Mouse (Mus musculus) forebrain, embryonic 12.5 days (tissue): ENCODE measurements at regions not wholly inside any gene's neighbourhood (a gene's known extent, or its start where the extent isn't known, plus 50 kb on each side); places are given as distances from the start of the nearest gene placed in this dataset.

Experiments
- ATAC-seq: fragments of 200-750 bp; cut with Nextera tagmentation; 2 replicates; pipeline ENCODE4 v1.8.0; 2017; ENCODE audit warnings: moderate TSS enrichment; ENCODE audit not compliant: low FRiP score
- H3K27ac ChIP-seq: fragments of 300-500 bp; sonication (generic); 2 replicates; pipeline ENCODE4 v1.5.1; 2016; ENCODE audit warnings: mild to moderate bottlenecking
- H3K27me3 ChIP-seq: fragments of 300-500 bp; sonication (generic); 2 replicates; pipeline ENCODE4 v1.6.1; 2016; ENCODE audit warnings: mild to moderate bottlenecking
- H3K36me3 ChIP-seq: fragments of 300-500 bp; sonication (generic); replicated peaks from 2 replicates; pipeline ENCODE4 v1.6.1; 2016; ENCODE audit warnings: mild to moderate bottlenecking
- H3K4me1 ChIP-seq: fragments of 300-500 bp; sonication (generic); 2 replicates; pipeline ENCODE4 v1.6.1; 2016
- H3K4me2 ChIP-seq: fragments of 300-500 bp; sonication (generic); 2 replicates; pipeline ENCODE4 v1.6.1; 2016; ENCODE audit warnings: mild to moderate bottlenecking, moderate library complexity
- H3K4me3 ChIP-seq: fragments of 300-500 bp; sonication (generic); replicated peaks from 2 replicates; pipeline ENCODE4 v1.5.1; 2016; ENCODE audit warnings: mild to moderate bottlenecking
- H3K9ac ChIP-seq: fragments of 300-500 bp; sonication (generic); 2 replicates; pipeline ENCODE4 v1.6.1; 2016; ENCODE audit warnings: mild to moderate bottlenecking
- H3K9me3 ChIP-seq: fragments of 300-500 bp; sonication (generic); 2 replicates; pipeline ENCODE4 v1.6.1; 2016
- WGBS: fragments of 180-500 bp; shearing (Covaris S2); methylation state at CpG from one replicate; pipeline ENCODE4 v1.1.7; 2016; 5-methylcytosine and 5-hydroxymethylcytosine counted together

GRCm38 (mm10) chr11:114152716-114153115 lies 85.9 kb upstream of the Sdk2 start:
- Histone ChIP-seq H3K4me1 (no peaks in the 10 kb centered on the region), H3K4me3 (no peak overlapping the region), H3K4me2 (no peak overlapping the region), H3K27me3 (no peaks in the 10 kb centered on the region; the same call in 1 of the 2 replicates), H3K36me3 (no peaks in the 10 kb centered on the region), H3K9me3 (no peaks in the 10 kb centered on the region), H3K27ac (no peak overlapping the region), H3K9ac (no peak overlapping the region)
- 88% methylated on average over 15 of the region's 15 CpGs for WGBS
- ATAC-seq, result no peak

GRCm38 (mm10) chr11:114146334-114146733 lies 79.5 kb upstream of the Sdk2 start:
- no peaks in the 10 kb centered on the region for H3K9me3 ChIP-seq
- no peak overlapping the region for H3K4me3 ChIP-seq
- no peaks in the 10 kb centered on the region for H3K36me3 ChIP-seq
- no peak overlapping the region for H3K9ac ChIP-seq
- WGBS, result 56% methylated on average over 5 of the region's 5 CpGs
- H3K4me1 ChIP-seq, result peaks cover 4% of the 10 kb centered on the region
- H3K27ac ChIP-seq, result peak overlapping the region; percentile 31; the same call in 1 of the 2 replicates
- H3K4me2 ChIP-seq, result no peak overlapping the region
- no peak for ATAC-seq
- no peaks in the 10 kb centered on the region for H3K27me3 ChIP-seq

- Histone ChIP-seq H3K36me3 (no peaks in the 10 kb centered on the region), H3K4me3 (no peak overlapping the region), H3K9me3 (no peaks in the 10 kb centered on the region), H3K27ac (no peak overlapping the region), H3K9ac (no peak overlapping the region), H3K27me3 (no peaks in the 10 kb centered on the region), H3K4me2 (no peak overlapping the region), H3K4me1 (peaks cover 3% of the 10 kb centered on the region)
- no peak for ATAC-seq
- 58% methylated on average over 8 of the region's 8 CpGs for WGBS
These were observed 62.4 kb upstream of the Sdk2 start for GRCm38 (mm10) chr11:114129270-114129669.

DNA sequence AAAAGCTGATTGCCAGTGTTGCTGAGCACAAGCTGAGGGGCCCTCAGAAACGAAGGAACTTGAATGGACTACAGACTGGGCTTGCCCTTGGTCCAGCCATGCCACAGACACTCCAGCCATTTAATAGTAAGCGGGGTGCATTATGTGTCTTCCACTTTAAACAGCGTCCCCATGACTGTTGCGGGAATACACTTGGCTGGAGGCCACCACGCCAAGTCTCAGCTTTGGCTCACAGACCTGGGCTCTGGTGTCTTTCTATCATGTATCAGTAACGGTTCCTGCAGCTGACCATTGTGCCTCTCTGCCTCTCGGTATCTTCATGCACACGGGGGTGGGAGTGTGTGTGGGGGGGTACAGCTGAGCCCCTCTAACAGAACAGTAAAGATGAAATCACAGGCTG lies 62.0 kb upstream of the Sdk2 start:
- H3K9me3 ChIP-seq, result no peaks in the 10 kb centered on the region
- H3K4me1 ChIP-seq, result peaks cover 3% of the 10 kb centered on the region
- no peak overlapping the region for H3K4me3 ChIP-seq
- no peak overlapping the region for H3K4me2 ChIP-seq
- no peaks in the 10 kb centered on the region for H3K36me3 ChIP-seq
- no peak overlapping the region for H3K27ac ChIP-seq
- no peak overlapping the region for H3K9ac ChIP-seq
- ATAC-seq, result no peak
- no peaks in the 10 kb centered on the region for H3K27me3 ChIP-seq
- 89% methylated on average over 8 of the region's 8 CpGs for WGBS

GRCm38 (mm10) chr11:114127426-114127825 lies 60.6 kb upstream of the Sdk2 start:
- Histone ChIP-seq H3K9me3 (no peaks in the 10 kb centered on the region), H3K27ac (no peak overlapping the region), H3K4me3 (no peak overlapping the region), H3K27me3 (no peaks in the 10 kb centered on the region), H3K4me2 (no peak overlapping the region), H3K4me1 (peaks cover 3% of the 10 kb centered on the region), H3K9ac (no peak overlapping the region), H3K36me3 (no peaks in the 10 kb centered on the region)
- ATAC-seq, result no peak
- WGBS, result 38% methylated on average over 8 of the region's 8 CpGs

- H3K9me3 ChIP-seq, result no peaks in the 10 kb centered on the region
- H3K4me3 ChIP-seq, result no peak overlapping the region
- peaks cover 13% of the 10 kb centered on the region for H3K4me1 ChIP-seq
- H3K27ac ChIP-seq, result no peak overlapping the region
- no peak overlapping the region for H3K4me2 ChIP-seq
- no peak for ATAC-seq
- H3K27me3 ChIP-seq, result peaks cover 13% of the 10 kb centered on the region
- no peak overlapping the region for H3K9ac ChIP-seq
- 54% methylated on average over 12 of the region's 13 CpGs for WGBS
- no peaks in the 10 kb centered on the region for H3K36me3 ChIP-seq
These were observed 55.3 kb upstream of the Sdk2 start for GRCm38 (mm10) chr11:114122175-114122574.

DNA sequence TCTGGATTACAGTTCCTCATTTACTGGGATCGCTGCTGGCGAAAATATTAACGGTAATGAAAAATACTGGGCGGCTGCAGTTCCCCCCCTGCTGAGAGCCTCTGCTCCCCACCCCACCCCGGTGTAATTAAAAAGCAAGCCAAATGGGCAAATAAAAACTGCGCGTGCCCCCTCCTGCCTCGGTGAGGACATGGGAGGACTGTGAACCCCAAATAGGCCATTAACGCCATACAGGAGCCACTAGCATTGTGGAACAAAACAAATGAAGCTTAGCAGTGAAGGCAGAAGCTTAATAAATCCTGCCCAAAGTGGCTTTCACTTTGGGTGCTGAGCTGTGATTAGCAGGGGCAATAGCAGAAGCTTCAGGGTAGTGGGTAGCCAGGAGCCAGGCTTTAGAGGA lies 52.3 kb upstream of the Sdk2 start:
- Histone ChIP-seq H3K36me3 (no peaks in the 10 kb centered on the region), H3K9ac (no peak overlapping the region), H3K4me2 (no peak overlapping the region), H3K4me1 (peaks cover 13% of the 10 kb centered on the region), H3K27ac (no peak overlapping the region), H3K4me3 (no peak overlapping the region), H3K27me3 (peaks cover 27% of the 10 kb centered on the region), H3K9me3 (no peaks in the 10 kb centered on the region)
- no peak for ATAC-seq
- WGBS, result 43% methylated on average over 9 of the region's 9 CpGs
